Mouse (Mus musculus): ENCODE measurements around the gene Tead4.

The Tead4 gene

DNA sequence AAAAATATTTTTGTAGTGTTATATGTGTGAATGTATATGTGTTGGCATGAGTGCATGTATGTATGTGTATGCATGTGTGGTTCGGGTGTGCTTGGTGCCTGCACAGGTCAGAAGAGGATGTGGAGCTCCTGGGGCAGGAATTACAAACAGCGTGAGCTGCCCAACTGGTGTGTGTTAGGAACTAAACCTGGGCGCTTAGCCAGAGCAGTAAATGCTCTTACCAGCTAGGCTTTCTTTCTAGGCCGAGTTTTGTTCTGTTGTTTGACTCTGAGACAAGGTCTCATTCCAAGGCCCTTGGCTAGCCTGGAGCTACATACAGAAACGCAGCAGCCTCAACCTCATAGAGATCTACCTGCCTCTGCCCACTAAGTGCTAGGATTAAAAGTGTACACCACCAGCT lies 9.3 kb downstream of the Tead4 start:
- in situ Hi-C loops (cut with MboI, MseI): no loop called here

DNA sequence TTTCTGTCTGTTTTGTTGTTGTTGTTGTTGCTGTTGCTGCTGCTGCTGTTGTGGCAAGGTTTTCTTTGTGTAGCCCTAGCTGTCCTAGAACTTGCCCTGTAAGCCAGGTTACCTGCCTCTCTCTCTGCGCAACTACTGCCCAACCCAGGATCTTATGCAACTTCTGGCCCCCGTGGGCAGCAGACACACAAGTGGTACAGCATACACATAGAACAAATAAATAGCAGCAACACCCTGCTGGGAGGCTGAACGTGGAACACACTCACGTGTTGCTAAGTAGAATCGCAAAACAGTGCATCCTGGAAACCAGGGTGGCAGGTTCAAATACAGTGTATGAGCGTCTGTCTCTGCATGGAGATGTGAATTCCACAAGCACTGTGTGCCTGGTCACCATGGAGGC lies 11.9 kb downstream of the Tead4 start:
- in situ Hi-C loops (cut with MboI, MseI): no loop called here

DNA sequence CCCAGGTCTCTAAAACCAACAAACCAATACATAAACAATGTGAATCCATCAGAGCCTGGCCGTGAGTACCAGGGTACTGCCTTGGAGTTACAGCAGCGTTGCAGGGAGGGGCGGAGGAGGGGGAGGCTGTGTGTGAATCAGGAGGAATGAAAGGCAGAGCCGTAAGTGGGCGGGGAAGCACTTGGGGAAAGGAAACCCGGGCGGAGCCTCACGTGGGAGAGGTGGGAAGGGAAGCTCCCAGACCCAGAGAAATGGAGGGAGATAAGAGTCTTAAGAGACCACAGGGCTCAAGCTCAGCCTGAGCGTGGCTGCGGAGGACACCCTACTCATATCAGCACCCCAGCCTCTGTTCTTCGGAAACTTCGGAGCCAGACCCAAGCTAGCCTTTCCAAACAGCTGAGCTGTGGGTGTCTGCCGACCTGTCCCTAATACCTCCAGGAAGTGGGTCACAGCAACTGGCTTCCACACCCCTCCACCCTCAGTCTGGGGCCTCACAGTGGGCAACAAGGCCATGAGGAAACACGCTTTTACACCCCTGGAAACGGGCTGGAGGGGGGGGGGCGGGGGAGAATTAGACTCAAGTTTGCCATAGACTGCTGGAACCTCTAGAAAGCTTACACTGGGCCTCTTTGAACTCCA lies 14.7 kb downstream of the Tead4 start:
- in situ Hi-C loops (cut with MboI, MseI): no loop called here

DNA sequence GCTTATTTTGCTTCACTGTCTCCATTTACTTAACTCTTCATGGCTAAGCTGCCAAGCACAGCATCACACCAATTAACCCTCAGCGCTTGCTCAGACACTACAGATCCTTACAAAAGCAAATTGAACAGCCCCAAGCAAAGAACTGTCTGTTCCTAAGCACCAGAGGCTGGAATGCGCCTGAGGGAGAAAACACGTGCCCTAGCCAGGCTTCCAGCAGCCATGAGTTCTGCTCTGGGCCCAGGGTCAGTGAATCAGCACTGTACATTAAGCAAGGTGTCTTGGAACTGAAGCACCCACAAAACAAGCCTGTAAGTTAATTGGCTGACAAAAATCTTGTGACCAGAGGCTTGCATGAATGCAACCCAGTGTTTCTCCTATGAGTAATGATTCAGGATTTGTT lies 18.5 kb downstream of the Tead4 start:
- in situ Hi-C loops (cut with MboI, MseI): no loop called here

DNA sequence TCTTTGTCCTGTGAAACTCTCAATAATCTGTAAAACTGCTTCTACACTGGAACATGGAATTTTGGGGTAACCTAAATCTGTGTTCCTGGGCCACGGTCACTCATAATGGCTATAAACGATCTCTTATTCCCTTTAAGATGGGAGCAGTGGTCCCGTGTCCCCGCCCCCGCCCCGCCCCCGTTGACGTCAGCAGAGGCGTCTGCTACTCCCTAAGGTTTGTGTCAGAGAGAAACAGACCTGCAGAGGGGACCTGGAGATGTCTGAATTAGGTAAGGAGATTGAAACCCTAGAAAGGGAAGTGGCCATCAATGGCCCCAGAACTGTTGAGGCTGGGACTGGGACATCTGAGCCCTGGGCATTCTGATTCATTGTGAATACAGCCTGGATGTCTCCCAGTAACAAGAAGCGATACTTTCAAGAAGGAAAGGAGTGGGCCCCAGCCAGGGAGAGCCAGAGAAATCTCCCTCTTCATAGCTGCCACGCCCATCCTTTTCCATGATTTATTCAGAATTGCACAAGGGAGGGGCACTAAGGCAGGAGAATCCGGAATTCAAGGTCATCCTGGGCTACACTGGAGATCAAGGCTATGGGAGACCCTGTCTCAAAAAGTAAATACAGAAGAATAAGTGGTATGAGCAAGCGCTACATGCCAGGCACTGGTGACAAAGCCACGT lies 20.0 kb downstream of the Tead4 start:
- in situ Hi-C loops (cut with MboI, MseI): no loop called here

DNA sequence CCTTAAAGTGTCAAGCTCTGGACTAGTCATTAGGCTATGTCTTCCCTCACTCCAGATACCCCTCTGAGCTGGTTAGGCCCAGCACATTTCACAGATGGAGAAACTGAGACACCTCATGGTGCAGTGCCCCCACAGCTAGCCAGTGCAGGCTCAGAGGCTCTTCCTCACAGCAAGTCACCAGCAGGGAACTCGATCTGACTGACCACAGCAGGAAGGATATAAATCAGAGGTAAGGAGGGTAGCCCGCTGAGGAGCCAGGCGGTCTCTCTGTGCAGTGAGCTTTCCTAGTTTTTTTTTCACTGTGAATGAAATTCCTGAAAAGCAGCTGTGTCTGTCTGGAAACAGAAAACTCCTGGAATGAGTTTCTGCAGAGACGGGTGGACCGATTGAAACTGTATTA lies 21.0 kb downstream of the Tead4 start:
- in situ Hi-C loops (cut with MboI, MseI): no loop called here

DNA sequence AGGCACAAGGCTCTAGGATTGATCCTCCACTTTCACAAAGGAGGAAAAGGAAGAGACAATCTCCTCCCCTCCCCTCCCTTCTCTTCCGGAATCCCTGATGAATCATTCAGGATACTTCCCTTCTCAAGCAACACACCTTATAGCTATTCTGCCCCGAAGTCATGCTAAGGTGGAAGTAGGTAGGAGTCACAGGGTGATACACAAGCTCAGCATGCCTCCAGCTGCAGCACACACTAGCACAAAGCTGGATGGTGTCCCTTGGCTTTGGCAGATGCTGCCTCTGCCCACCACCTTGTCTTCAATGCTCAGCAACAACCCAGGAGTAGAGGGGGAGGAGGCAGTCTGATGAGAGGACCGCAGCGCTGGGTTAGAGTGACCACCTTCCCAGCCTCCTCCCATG lies 21.5 kb downstream of the Tead4 start:
- in situ Hi-C loops (cut with MboI, MseI): no loop called here

DNA sequence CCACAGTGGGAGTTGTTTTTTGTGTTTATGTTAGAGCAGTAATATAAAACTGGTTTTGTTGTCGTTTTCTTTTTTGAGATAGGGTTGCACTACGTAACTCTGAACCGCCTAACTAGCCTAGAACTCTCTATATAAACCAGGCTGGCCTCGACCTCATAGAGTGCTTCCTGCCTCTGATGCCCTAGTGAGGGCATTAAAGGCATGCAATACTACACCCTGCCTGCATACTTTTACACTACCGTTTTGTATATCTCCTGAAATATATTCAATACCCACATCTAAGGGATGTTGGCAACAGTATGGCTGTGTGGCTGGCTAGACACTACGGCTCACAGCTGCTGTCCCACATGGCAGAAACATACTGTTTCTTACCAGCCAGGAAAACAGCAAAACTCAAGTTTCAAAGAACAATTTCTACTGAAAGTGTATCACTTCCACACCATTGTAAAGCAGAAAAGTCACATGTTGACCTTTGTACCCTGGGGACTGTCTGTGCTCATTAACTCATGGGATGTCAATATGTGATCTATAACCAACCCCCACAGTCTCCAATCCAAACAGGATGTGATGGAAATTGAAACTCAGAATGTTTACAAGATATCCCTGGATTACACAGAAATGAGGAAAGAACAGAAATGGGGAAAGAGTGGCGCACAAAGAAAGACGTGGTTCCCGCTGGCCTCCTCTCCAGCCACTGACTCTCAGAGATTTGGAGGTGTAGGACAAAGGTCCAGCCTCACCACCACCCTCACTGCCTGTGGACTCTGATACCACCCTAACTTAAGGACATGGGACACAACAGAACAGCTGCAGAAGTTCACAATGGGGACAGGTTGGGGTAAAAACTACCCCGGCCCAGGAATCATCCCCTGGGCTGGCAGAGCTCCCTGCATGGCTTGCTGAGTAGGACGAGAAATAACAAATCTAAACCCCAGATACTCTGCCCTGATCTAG lies 23.2 kb downstream of the Tead4 start:
- in situ Hi-C loops (cut with MboI, MseI): no loop called here

DNA sequence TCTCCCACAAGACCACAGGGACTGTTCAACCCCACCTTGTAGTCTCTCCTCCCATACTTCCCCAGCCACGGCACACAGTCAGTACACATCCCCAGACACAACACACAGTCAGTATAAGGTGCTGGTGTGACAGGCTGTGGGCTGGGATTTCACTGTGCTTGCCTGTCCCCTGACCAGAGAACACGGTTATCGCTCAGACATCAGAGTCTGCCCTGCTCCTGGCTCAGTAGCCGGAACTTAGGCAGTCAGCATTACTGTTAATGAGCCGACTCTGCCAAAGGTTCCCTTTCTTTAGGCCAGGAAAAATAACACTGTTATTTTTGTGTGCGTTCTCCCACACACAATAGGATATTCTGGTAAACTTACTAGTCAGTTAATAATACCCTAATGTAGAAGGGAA lies 24.3 kb downstream of the Tead4 start:
- in situ Hi-C loops (cut with MboI, MseI): no loop called here

DNA sequence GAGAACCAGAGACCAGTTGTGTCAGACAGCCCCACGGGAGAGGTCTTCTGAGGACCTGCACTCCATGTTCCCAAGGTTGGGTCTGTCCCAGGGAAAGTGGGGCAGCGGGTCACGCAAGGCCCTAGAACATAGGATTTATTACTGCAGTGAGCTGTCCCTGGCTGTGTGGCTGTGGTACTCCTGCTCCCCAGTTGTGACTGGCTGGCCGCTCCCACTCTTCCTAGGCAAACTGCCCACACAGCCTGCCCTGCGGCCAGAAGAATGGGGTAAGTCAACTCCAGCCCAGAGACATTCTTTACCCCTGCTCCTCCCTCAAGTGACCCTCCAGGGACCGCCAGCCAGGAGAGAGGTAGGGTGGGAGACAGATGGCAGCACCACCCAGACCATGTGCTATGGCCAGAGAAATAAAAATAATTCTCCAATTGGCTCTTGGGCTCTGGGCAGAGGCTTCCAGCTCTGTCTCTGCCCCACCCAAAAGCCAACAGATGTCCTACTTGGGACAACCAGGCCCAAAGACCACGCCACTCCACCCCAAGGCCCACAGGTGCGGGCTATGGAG lies 25.0 kb downstream of the Tead4 start:
- in situ Hi-C loops (cut with MboI, MseI): no loop called here

DNA sequence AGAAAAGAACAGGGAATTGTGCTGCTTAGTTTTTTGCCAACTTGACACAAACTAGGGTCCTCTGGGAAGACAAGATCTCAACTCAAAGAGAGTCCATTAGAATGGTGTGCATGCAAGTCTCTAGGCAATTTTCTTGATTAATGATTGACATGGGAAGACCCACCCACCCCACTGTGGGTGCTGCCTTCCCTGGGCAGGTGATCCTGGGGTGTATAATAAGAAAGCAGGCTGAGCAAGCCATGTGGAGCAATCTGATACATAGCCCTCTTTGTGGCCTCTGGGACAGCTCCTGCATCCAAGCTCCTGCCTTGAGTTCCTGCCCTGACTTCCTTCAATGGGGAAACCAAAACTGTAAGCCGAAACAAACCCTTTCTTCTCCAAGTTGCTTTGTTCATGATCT lies 27.1 kb downstream of the Tead4 start:
- in situ Hi-C loops (cut with MboI, MseI): no loop called here

DNA sequence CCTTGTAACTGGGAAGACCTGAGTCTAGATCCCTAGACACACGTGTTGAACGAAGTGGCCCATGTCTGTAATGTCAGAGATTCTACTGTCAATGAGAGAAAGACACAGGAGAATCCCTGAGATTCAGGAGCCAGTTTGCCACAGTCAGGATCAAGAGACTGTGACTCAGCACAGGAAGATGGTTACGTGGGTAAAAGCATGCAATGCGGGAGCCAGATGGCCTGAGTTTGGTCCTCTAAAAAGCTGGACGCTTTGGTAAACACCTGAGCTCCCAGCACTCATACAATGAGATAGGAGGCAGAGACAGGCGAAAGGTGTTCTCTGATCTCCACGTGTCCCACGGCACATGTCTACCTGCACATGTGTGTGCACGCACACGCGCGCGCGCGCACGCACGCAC lies 27.9 kb downstream of the Tead4 start:
- in situ Hi-C loops (cut with MboI, MseI): no loop called here

DNA sequence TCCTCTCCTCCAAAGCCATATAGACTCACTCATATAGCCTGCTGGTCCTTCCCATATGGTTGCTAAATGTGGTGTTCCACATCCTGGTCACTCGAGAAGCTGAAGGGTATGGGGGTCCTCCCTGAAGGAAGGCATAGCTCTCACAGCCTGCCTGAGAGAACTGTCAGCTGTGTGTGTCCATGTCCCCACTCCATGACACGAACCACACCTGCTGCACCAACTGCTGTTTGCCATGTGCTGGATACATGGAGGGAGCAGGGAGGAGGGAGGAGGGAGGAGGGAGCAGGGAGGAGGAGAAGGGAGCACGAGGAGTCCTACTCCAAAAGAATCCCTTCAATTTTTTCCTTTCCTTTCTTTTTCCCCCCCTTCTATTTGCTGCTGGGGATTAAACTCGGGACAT lies 30.8 kb downstream of the Tead4 start:
- in situ Hi-C loops (cut with MboI, MseI): no loop called here

DNA sequence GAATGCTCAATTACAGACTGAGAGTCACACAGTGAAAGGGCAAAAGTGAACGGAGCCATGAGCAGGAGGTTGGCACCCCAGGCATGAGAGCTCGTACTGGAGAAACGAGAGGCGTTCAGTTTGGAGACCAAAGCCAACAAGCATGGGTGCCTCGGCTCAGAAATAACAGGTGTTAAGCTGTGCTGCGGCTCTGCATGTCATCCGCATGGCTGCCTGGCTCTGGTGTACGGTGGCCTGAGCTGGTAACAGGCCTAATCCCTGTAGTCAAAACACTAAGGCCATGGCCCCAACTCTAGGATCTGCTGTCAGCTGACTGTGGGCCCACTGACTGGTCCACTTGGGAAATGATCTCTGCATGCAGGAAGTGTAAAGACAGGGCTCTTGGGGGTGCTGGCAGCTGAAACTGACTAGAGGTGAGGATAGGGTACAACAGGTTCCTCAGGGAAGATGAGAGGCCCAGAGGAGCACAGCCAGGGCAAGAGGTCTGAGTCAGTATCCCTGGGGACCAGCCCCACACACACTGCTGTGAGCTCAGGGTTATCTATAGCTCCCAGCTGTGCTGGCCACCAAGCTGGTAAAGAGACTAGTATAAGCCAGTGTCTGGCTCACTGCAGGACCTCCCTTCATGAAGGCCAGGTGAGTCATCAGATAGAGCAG lies 35.6 kb downstream of the Tead4 start:
- in situ Hi-C loops (cut with MboI, MseI): no loop called here

DNA sequence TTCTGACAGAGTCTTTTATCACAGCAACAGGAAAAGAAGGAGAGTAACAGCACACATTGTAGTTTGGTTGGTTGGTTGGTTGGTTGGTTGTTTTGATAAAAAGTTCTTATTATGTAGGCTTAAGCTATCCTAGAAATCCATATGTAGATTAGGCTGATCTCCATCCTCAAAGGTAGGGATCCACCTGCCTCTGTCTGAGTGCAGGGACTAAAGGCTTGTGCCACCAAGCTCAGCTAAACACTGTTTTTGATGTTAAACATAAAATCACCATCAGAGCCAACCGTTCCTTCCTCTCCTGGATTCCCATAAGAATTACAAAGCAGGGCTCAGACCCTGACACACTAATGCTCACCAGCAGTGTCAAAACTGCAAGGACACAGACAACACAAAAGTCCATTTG lies 39.1 kb downstream of the Tead4 start:
- in situ Hi-C loops (cut with MboI, MseI): no loop called here

DNA sequence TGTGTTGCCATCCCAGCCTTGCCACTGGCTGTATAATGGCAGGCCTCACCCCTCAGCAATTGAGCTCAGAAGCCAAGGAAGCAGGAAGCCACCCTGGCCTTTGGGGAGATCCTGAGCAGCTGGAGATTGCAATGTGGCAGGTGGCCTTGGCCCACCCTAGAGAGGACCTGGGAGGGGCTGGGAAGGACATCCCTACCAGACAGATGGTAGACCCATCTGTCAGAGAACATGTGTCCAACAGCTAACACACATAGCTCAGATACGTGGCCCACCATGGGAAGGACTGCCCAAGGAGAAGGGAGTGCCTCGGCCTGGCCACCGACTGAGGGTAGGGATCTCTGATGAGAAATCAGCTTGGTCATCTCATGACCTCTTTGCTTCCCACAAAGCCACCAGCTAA lies 41.4 kb downstream of the Tead4 start:
- in situ Hi-C loops (cut with MboI, MseI): no loop called here

DNA sequence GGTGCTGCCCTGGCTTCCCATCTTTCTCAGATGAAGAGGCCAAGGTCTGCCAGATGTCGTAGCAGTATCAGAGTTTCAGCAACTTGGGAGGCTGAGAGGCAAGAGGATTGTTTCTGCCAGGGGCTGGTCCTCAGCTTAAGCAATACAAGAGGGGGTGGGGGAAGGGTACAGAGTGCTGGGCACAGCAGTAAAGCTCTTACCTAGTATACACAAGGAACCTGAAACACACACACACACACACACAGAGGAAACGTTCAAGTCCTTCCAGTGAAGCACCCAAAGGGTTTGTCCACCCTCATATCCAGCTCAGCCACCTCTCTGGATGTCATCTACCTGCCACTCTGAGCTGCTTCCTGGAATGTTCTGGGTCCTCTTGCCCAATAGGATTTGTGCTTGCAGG lies 44.7 kb downstream of the Tead4 start:
- in situ Hi-C loops (cut with MboI, MseI): no loop called here

DNA sequence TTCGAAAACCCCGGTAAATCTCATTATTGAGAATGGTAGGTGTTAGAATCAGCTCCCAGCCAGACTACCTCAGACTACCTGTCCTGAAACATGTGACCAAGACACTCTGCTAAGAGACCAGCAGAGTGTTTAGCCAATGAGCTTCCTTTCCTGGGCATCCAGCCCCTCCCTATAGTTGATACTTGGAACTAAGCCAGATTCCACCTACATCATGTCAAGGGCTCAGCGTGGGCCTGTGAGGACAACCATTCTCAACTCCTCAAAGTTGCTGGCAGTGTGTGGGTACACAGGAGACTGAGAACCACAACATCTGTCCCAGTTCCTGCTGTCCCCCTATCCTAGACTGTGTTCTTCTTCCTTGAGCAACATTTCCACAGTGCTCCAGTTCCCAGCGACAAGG lies 45.3 kb downstream of the Tead4 start:
- in situ Hi-C loops (cut with MboI, MseI): no loop called here

DNA sequence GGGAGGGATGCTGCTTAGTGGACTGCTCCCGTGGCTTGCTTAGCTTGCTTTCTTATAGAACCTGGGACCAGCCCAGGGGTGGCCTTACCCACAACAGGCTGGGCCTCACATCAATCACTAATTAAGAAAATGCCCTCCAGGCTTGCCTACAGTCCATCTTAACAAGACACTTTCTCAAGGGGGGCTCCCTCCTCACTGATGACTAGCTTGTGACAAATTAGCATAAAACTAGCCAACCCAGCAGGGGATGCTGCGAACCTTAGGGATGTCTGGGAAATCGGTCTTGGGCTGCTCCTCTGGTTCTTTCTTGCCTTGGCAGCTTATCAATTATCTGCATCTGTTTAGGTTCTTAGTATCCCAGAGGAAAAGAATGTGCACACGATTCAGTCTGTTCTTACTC lies 46.1 kb downstream of the Tead4 start:
- in situ Hi-C loops (cut with MboI, MseI): no loop called here

DNA sequence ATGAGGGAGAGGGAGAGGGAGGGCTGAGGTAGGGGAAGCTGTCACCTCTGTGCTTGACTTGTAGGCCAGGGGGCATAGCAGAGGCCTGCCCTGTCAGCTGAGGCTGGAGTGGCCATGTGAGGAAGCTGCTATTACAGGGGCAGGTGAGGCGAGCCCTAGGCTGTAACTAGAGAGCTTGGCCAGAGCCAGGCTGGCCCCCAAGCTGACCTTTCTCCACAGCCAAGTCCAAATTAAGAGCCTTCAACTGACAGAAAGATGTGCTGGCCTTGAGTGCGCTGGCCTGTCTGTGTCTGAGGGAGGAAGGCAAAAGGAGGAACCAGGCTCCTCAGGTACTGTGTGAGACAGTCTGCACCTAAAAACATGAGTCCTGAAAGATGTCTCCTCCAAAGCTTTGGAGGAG lies 47.5 kb downstream of the Tead4 start:
- in situ Hi-C loops (cut with MboI, MseI): no loop called here

DNA sequence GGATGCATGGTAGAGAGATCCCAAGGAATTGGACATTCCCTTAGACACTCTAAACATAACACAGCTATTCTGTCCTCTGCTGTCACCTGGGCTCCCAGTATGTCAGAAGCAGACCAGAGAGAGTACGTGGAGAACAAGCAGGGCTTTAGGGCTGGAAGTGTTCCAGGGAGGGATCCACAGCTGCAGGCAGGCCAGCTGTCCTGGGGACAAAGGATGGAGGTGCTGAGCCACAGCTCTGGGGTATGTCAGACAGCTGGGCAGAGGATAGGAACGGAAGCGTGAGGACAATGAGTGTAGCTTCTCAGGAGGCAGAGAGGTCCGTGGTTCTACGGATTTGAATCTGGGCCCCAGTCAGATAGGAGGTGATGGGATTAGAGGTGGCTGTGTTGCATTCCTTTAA lies 50.0 kb downstream of the Tead4 start:
- in situ Hi-C loops (cut with MboI, MseI): no loop called here
